Mouse (Mus musculus): ENCODE measurements around the gene Hspa8. TPM values are rescaled to one million over a fixed set of nuclear protein-coding genes. Genes with fewer than 3 reads are reported as not detected.

Hspa8 gene
- polyA plus RNA-seq, 1 experiment from 2014 or later, result 3,704 TPM

Other genes with a start within 250 kb of the Hspa8 start
- not detected in 2 replicates for gene Gm21915, start 130.4 kb upstream of the Hspa8 start, polyA plus RNA-seq (2014; fragmentation: Nextera tagmentation; extraction: Ambion mirVana)
- gene Clmp, start 115.0 kb upstream of the Hspa8 start, polyA plus RNA-seq (2014; fragmentation: Nextera tagmentation; extraction: Ambion mirVana), result 26.2 and 29.7 TPM in 2 replicates
- 0.22 and 0.50 TPM in 2 replicates for gene Bsx, start 73.1 kb downstream of the Hspa8 start, polyA plus RNA-seq (2014; fragmentation: Nextera tagmentation; extraction: Ambion mirVana)
- 2.7 and 3.4 TPM in 2 replicates for gene Jhy, start 163.1 kb downstream of the Hspa8 start, polyA plus RNA-seq (2014; fragmentation: Nextera tagmentation; extraction: Ambion mirVana)
- gene Crtam, start 203.6 kb downstream of the Hspa8 start, polyA plus RNA-seq (2014; fragmentation: Nextera tagmentation; extraction: Ambion mirVana), result 0.07 TPM in 1 of 2 replicates, not detected in the other

Measured in midbrain, embryonic 11.5 days (tissue).